Mouse (Mus musculus) lung, postnatal 0 days (tissue): Measurements from ENCODE around the gene Gal3st4. TPM values are rescaled to one million over a fixed set of nuclear protein-coding genes. Genes with fewer than 3 reads are reported as not detected.

Experiments used
- ATAC-seq: fragments of 200-750 bp; cut with Nextera tagmentation; 2 replicates; pipeline ENCODE4 v1.8.0; 2017; ENCODE audit warnings: moderate library complexity
- DNase-seq: peaks from one replicate; pipeline ENCODE4 v3.0.0-alpha.2; 2016; ENCODE audit warnings: low spot score
- H3K27ac ChIP-seq: fragments of 300-500 bp; sonication (generic); 2 replicates; pipeline ENCODE4 v1.5.1; 2014; ENCODE audit warnings: antibody characterized with exemption, mild to moderate bottlenecking, low read length, mixed read lengths
- H3K27me3 ChIP-seq: fragments of 300-500 bp; sonication (generic); replicated peaks from 2 replicates; pipeline ENCODE4 v1.6.1; 2014; ENCODE audit warnings: low read length, mixed read lengths; ENCODE audit not compliant: insufficient read depth
- H3K36me3 ChIP-seq: fragments of 300-500 bp; sonication (generic); 2 replicates; pipeline ENCODE4 v1.6.1; 2014; ENCODE audit warnings: low read length, mixed read lengths; ENCODE audit not compliant: insufficient read depth
- H3K4me1 ChIP-seq: fragments of 300-500 bp; sonication (generic); 2 replicates; pipeline ENCODE4 v1.6.1; 2014; ENCODE audit warnings: antibody characterized with exemption, low read depth, low read length, mixed read lengths; ENCODE audit not compliant: insufficient read depth
- H3K4me2 ChIP-seq: fragments of 300-500 bp; sonication (generic); replicated peaks from 2 replicates; pipeline ENCODE4 v1.6.1; 2014; ENCODE audit warnings: low read depth, mild to moderate bottlenecking, low read length, moderate library complexity, mixed read lengths
- H3K4me3 ChIP-seq: fragments of 300-500 bp; sonication (generic); 2 replicates; pipeline ENCODE4 v1.5.1; 2014; ENCODE audit warnings: low read depth, low read length
- H3K9ac ChIP-seq: fragments of 300-500 bp; sonication (generic); replicated peaks from 2 replicates; pipeline ENCODE4 v1.6.1; 2014; ENCODE audit warnings: low read depth, mild to moderate bottlenecking
- H3K9me3 ChIP-seq: fragments of 300-500 bp; sonication (generic); 2 replicates; pipeline ENCODE4 v1.6.1; 2016; ENCODE audit warnings: low read length, mixed read lengths
- CTCF ChIP-seq: IDR thresholded peaks from 2 replicates; pipeline ENCODE4 v1.5.1; 2016; ENCODE audit warnings: antibody characterized with exemption, mild to moderate bottlenecking
- EP300 ChIP-seq: IDR thresholded peaks from 2 replicates; pipeline ENCODE4 v1.6.1; 2016; ENCODE audit warnings: antibody characterized with exemption, mild to moderate bottlenecking, control low read depth
- WGBS: fragments of 180-500 bp; shearing (Covaris S2); extraction: QIAGEN DNeasy Blood & Tissue Kit; methylation state at CpG from one replicate; pipeline ENCODE4 v1.1.7; 2014; 5-methylcytosine and 5-hydroxymethylcytosine counted together
- polyA plus RNA-seq: library from polyadenylated mRNA; unstranded; fragments of >200 nt; fragmentation: Nextera tagmentation; extraction: Ambion mirVana; gene quantifications from 2 replicates; pipeline ENCODE4 v1.2.1, GENCODE M21; 2015

Gal3st4 gene
- polyA plus RNA-seq, 1 experiment from 2014 or later, result 0.84 TPM

GRCm38 (mm10) chr5:138274186-138274585, 1.5 kb upstream of the Gal3st4 start:
- no peak for ATAC-seq
- no peaks in the 10 kb centered on the region for H3K36me3 ChIP-seq
- no peak overlapping the region for H3K4me2 ChIP-seq
- H3K27me3 ChIP-seq, result no peaks in the 10 kb centered on the region
- no peak for TF ChIP-seq CTCF
- TF ChIP-seq EP300, result no peak
- no peaks in the 10 kb centered on the region for H3K9me3 ChIP-seq
- no peak overlapping the region for H3K9ac ChIP-seq
- no peak overlapping the region for H3K4me3 ChIP-seq
- DNase-seq, result no peak
- no peak overlapping the region for H3K27ac ChIP-seq
- no peaks in the 10 kb centered on the region for H3K4me1 ChIP-seq
- WGBS, result 76% methylated on average over 8 of the region's 8 CpGs

- Histone ChIP-seq H3K9me3 (no peaks in the 10 kb centered on the region), H3K4me3 (no peak overlapping the region), H3K9ac (no peak overlapping the region), H3K36me3 (no peaks in the 10 kb centered on the region), H3K4me1 (no peaks in the 10 kb centered on the region), H3K4me2 (no peak overlapping the region), H3K27me3 (no peaks in the 10 kb centered on the region), H3K27ac (no peak overlapping the region)
- DNase-seq, result no peak
- TF ChIP-seq EP300, result no peak
- TF ChIP-seq CTCF, result no peak
- WGBS, result 42% methylated on average over 3 of the region's 3 CpGs
- ATAC-seq, result no peak
Observed at GRCm38 (mm10) chr5:138271232-138271631, 1.4 kb downstream of the Gal3st4 start.

GRCm38 (mm10) chr5:138268980-138269379, 3.7 kb downstream of the Gal3st4 start:
- Histone ChIP-seq H3K9me3 (no peaks in the 10 kb centered on the region), H3K27ac (no peak overlapping the region), H3K4me3 (no peak overlapping the region), H3K9ac (no peak overlapping the region), H3K4me2 (no peak overlapping the region), H3K4me1 (peaks cover 6% of the 10 kb centered on the region), H3K27me3 (no peaks in the 10 kb centered on the region), H3K36me3 (no peaks in the 10 kb centered on the region)
- ATAC-seq (no peak), DNase-seq (no peak)
- WGBS, result 67% methylated on average over 4 of the region's 4 CpGs
- no peak for TF ChIP-seq CTCF
- TF ChIP-seq EP300, result no peak

GRCm38 (mm10) chr5:138267114-138267513, 5.5 kb downstream of the Gal3st4 start:
- DNase-seq (no peak), ATAC-seq (no peak)
- H3K36me3 ChIP-seq, result no peaks in the 10 kb centered on the region
- no peak overlapping the region for H3K27ac ChIP-seq
- H3K9me3 ChIP-seq, result no peaks in the 10 kb centered on the region
- WGBS, result 77% methylated on average over 3 of the region's 3 CpGs
- no peak for TF ChIP-seq EP300
- TF ChIP-seq CTCF, result no peak
- peaks cover 11% of the 10 kb centered on the region for H3K4me1 ChIP-seq
- no peaks in the 10 kb centered on the region for H3K27me3 ChIP-seq
- no peak overlapping the region for H3K4me3 ChIP-seq
- H3K9ac ChIP-seq, result no peak overlapping the region
- H3K4me2 ChIP-seq, result no peak overlapping the region

- 93% methylated on average over 4 of the region's 4 CpGs for WGBS
- ATAC-seq (no peak), DNase-seq (no peak)
- H3K27ac ChIP-seq, result no peak overlapping the region
- no peaks in the 10 kb centered on the region for H3K36me3 ChIP-seq
- TF ChIP-seq EP300, result no peak
- no peak overlapping the region for H3K4me3 ChIP-seq
- no peaks in the 10 kb centered on the region for H3K9me3 ChIP-seq
- H3K4me2 ChIP-seq, result no peak overlapping the region
- no peak overlapping the region for H3K9ac ChIP-seq
- no peaks in the 10 kb centered on the region for H3K27me3 ChIP-seq
- H3K4me1 ChIP-seq, result peaks cover 11% of the 10 kb centered on the region
Observed at GRCm38 (mm10) chr5:138265712-138266111, 6.9 kb downstream of the Gal3st4 start.

GRCm38 (mm10) chr5:138264207-138264578, 8.4 kb downstream of the Gal3st4 start:
- H3K27ac ChIP-seq, result peak overlapping the region; percentile 75
- peak overlapping the region; percentile 87 for H3K4me3 ChIP-seq
- H3K9ac ChIP-seq, result peak overlapping the region; percentile 82
- 0 out of 2 replicates have a peak, but pooled peaks cover 6% of the 10 kb centered on the region for H3K36me3 ChIP-seq
- peak overlapping the region; percentile 99 for H3K4me2 ChIP-seq
- H3K9me3 ChIP-seq, result no peaks in the 10 kb centered on the region
- ATAC-seq (no peak), DNase-seq (no peak)
- no peak for TF ChIP-seq EP300
- no peak for TF ChIP-seq CTCF
- WGBS, result 15% methylated on average over 6 of the region's 6 CpGs
- H3K4me1 ChIP-seq, result peaks cover 11% of the 10 kb centered on the region
- H3K27me3 ChIP-seq, result no peaks in the 10 kb centered on the region
